Mouse (Mus musculus): ENCODE measurements around the gene Nhsl2. TPM values are rescaled to one million over a fixed set of nuclear protein-coding genes. Genes with fewer than 3 reads are reported as not detected.

Nhsl2 gene
- polyA plus RNA-seq, 1 experiment from 2014 or later: 1.3 TPM

- ATAC-seq: no peak
- no peaks in the 10 kb centered on the region for H3K36me3 ChIP-seq (ENCODE audit: control insufficient read depth, insufficient read depth)
- H3K4me2 ChIP-seq (replicated peaks; ENCODE audit: low read depth): no peak overlapping the region
- H3K27me3 ChIP-seq (replicated peaks; ENCODE audit: control insufficient read depth, insufficient read depth, low read length): no peaks in the 10 kb centered on the region
- H3K4me3 ChIP-seq (ENCODE audit: low read depth, low read length): no peak overlapping the region
- WGBS: 79% methylated on average over 3 of the region's 3 CpGs
- H3K9me3 ChIP-seq (ENCODE audit: control insufficient read depth): no peaks in the 10 kb centered on the region
- no peak overlapping the region for H3K9ac ChIP-seq (ENCODE audit: low read depth, low read length)
- no peak for TF ChIP-seq CTCF (IDR thresholded peaks at IDR 0.05; ENCODE audit: low read depth)
- no peak overlapping the region for H3K27ac ChIP-seq (ENCODE audit: low read depth, low read length)
- H3K4me1 ChIP-seq (replicated peaks; ENCODE audit: control insufficient read depth, insufficient read depth, low read length): no peaks in the 10 kb centered on the region
Measured at GRCm38 (mm10) chrX:102036866-102037361, 187.7 kb downstream of the Nhsl2 start.

GRCm38 (mm10) chrX:102037506-102037905, 188.3 kb downstream of the Nhsl2 start:
- Histone ChIP-seq H3K27me3 (replicated peaks; ENCODE audit: control insufficient read depth, insufficient read depth, low read length) (no peaks in the 10 kb centered on the region), H3K27ac (ENCODE audit: low read depth, low read length) (no peak overlapping the region), H3K9me3 (ENCODE audit: control insufficient read depth) (no peaks in the 10 kb centered on the region), H3K4me1 (replicated peaks; ENCODE audit: control insufficient read depth, insufficient read depth, low read length) (no peaks in the 10 kb centered on the region), H3K36me3 (ENCODE audit: control insufficient read depth, insufficient read depth) (no peaks in the 10 kb centered on the region), H3K4me3 (ENCODE audit: low read depth, low read length) (no peak overlapping the region), H3K9ac (ENCODE audit: low read depth, low read length) (no peak overlapping the region), H3K4me2 (replicated peaks; ENCODE audit: low read depth) (no peak overlapping the region)
- TF ChIP-seq CTCF (IDR thresholded peaks at IDR 0.05; ENCODE audit: low read depth): no peak
- ATAC-seq: no peak
- 73% methylated on average over 2 of the region's 2 CpGs for WGBS

GRCm38 (mm10) chrX:102041562-102041961, 192.4 kb downstream of the Nhsl2 start:
- no peak overlapping the region for H3K9ac ChIP-seq (ENCODE audit: low read depth, low read length)
- no peak for ATAC-seq
- no peak overlapping the region for H3K4me3 ChIP-seq (ENCODE audit: low read depth, low read length)
- no peaks in the 10 kb centered on the region for H3K27me3 ChIP-seq (replicated peaks; ENCODE audit: control insufficient read depth, insufficient read depth, low read length)
- TF ChIP-seq CTCF (IDR thresholded peaks at IDR 0.05; ENCODE audit: low read depth): no peak
- no peaks in the 10 kb centered on the region for H3K4me1 ChIP-seq (replicated peaks; ENCODE audit: control insufficient read depth, insufficient read depth, low read length)
- H3K4me2 ChIP-seq (replicated peaks; ENCODE audit: low read depth): no peak overlapping the region
- whole genome bisulfite sequencing: 55% methylated on average over 7 of the region's 7 CpGs
- no peak overlapping the region for H3K27ac ChIP-seq (ENCODE audit: low read depth, low read length)
- H3K9me3 ChIP-seq (ENCODE audit: control insufficient read depth): no peaks in the 10 kb centered on the region
- H3K36me3 ChIP-seq (ENCODE audit: control insufficient read depth, insufficient read depth): no peaks in the 10 kb centered on the region

- Histone ChIP-seq H3K4me2 (replicated peaks; ENCODE audit: low read depth) (no peak overlapping the region), H3K27me3 (replicated peaks; ENCODE audit: control insufficient read depth, insufficient read depth, low read length) (no peaks in the 10 kb centered on the region), H3K4me3 (ENCODE audit: low read depth, low read length) (no peak overlapping the region), H3K36me3 (ENCODE audit: control insufficient read depth, insufficient read depth) (no peaks in the 10 kb centered on the region), H3K9me3 (ENCODE audit: control insufficient read depth) (no peaks in the 10 kb centered on the region), H3K9ac (ENCODE audit: low read depth, low read length) (no peak overlapping the region), H3K4me1 (replicated peaks; ENCODE audit: control insufficient read depth, insufficient read depth, low read length) (no peaks in the 10 kb centered on the region), H3K27ac (ENCODE audit: low read depth, low read length) (no peak overlapping the region)
- WGBS: 75% methylated on average over 4 of the region's 4 CpGs
- no peak for TF ChIP-seq CTCF (IDR thresholded peaks at IDR 0.05; ENCODE audit: low read depth)
- no peak for ATAC-seq
Measured at GRCm38 (mm10) chrX:102042386-102042785, 193.2 kb downstream of the Nhsl2 start.

- H3K9me3 ChIP-seq (ENCODE audit: control insufficient read depth): no peaks in the 10 kb centered on the region
- H3K36me3 ChIP-seq (ENCODE audit: control insufficient read depth, insufficient read depth): no peaks in the 10 kb centered on the region
- no peak overlapping the region for H3K4me2 ChIP-seq (replicated peaks; ENCODE audit: low read depth)
- H3K27ac ChIP-seq (ENCODE audit: low read depth, low read length): no peak overlapping the region
- 66% methylated on average over 6 of the region's 6 CpGs for WGBS
- no peak overlapping the region for H3K9ac ChIP-seq (ENCODE audit: low read depth, low read length)
- no peak for TF ChIP-seq CTCF (IDR thresholded peaks at IDR 0.05; ENCODE audit: low read depth)
- no peak overlapping the region for H3K4me3 ChIP-seq (ENCODE audit: low read depth, low read length)
- ATAC-seq: no peak
- H3K27me3 ChIP-seq (replicated peaks; ENCODE audit: control insufficient read depth, insufficient read depth, low read length): 0 out of 2 replicates have a peak, but pooled peaks cover 3% of the 10 kb centered on the region
- no peaks in the 10 kb centered on the region for H3K4me1 ChIP-seq (replicated peaks; ENCODE audit: control insufficient read depth, insufficient read depth, low read length)
Measured at GRCm38 (mm10) chrX:102050552-102050951, 201.4 kb downstream of the Nhsl2 start.

GRCm38 (mm10) chrX:102051225-102051624, 202.0 kb downstream of the Nhsl2 start:
- no peak overlapping the region for H3K4me3 ChIP-seq (ENCODE audit: low read depth, low read length)
- H3K4me2 ChIP-seq (replicated peaks; ENCODE audit: low read depth): no peak overlapping the region
- no peaks in the 10 kb centered on the region for H3K36me3 ChIP-seq (ENCODE audit: control insufficient read depth, insufficient read depth)
- H3K4me1 ChIP-seq (replicated peaks; ENCODE audit: control insufficient read depth, insufficient read depth, low read length): no peaks in the 10 kb centered on the region
- no peak overlapping the region for H3K9ac ChIP-seq (ENCODE audit: low read depth, low read length)
- no peaks in the 10 kb centered on the region for H3K9me3 ChIP-seq (ENCODE audit: control insufficient read depth)
- 0 out of 2 replicates have a peak, but pooled peaks cover 3% of the 10 kb centered on the region for H3K27me3 ChIP-seq (replicated peaks; ENCODE audit: control insufficient read depth, insufficient read depth, low read length)
- no peak overlapping the region for H3K27ac ChIP-seq (ENCODE audit: low read depth, low read length)
- WGBS: 66% methylated on average over 4 of the region's 4 CpGs
- ATAC-seq: no peak
- no peak for TF ChIP-seq CTCF (IDR thresholded peaks at IDR 0.05; ENCODE audit: low read depth)

GRCm38 (mm10) chrX:102053371-102053770, 204.2 kb downstream of the Nhsl2 start:
- Histone ChIP-seq H3K9ac (ENCODE audit: low read depth, low read length) (no peak overlapping the region), H3K9me3 (ENCODE audit: control insufficient read depth) (no peaks in the 10 kb centered on the region), H3K4me3 (ENCODE audit: low read depth, low read length) (no peak overlapping the region), H3K36me3 (ENCODE audit: control insufficient read depth, insufficient read depth) (no peaks in the 10 kb centered on the region), H3K27me3 (replicated peaks; ENCODE audit: control insufficient read depth, insufficient read depth, low read length) (0 out of 2 replicates have a peak, but pooled peaks cover 3% of the 10 kb centered on the region), H3K27ac (ENCODE audit: low read depth, low read length) (no peak overlapping the region), H3K4me2 (replicated peaks; ENCODE audit: low read depth) (no peak overlapping the region), H3K4me1 (replicated peaks; ENCODE audit: control insufficient read depth, insufficient read depth, low read length) (no peaks in the 10 kb centered on the region)
- ATAC-seq: no peak
- 90% methylated on average over 2 of the region's 2 CpGs for WGBS
- no peak for TF ChIP-seq CTCF (IDR thresholded peaks at IDR 0.05; ENCODE audit: low read depth)
